Mouse (Mus musculus) kidney, adult 2 months (tissue): ENCODE results near the gene Ugt1a5. TPM values are rescaled to one million over a fixed set of nuclear protein-coding genes. Genes with fewer than 3 reads are reported as not detected.
A peak's percentile ranks its signal among the peaks of the same experiment; 100 is the strongest.

Experiments
- DNase-seq: peaks from one replicate; pipeline ENCODE4 v3.0.0; 2021
- H3K27ac ChIP-seq: fragments of 200-500 bp; 2 replicates; pipeline ENCODE4 v1.5.1; 2012; ENCODE audit warnings: low read depth, low read length, control low read depth, inconsistent platforms; ENCODE audit not compliant: insufficient read depth
- H3K27me3 ChIP-seq: fragments of 200-500 bp; replicated peaks from 2 replicates; pipeline ENCODE4 v1.6.1; 2012; ENCODE audit warnings: mild to moderate bottlenecking, moderate library complexity, low read length, inconsistent platforms; ENCODE audit not compliant: control insufficient read depth, insufficient read depth
- H3K36me3 ChIP-seq: fragments of 200-500 bp; 2 replicates; pipeline ENCODE4 v1.6.1; 2012; ENCODE audit warnings: mild to moderate bottlenecking, moderate library complexity, low read length, inconsistent platforms; ENCODE audit not compliant: control insufficient read depth, insufficient read depth
- H3K4me1 ChIP-seq: fragments of 200-500 bp; 2 replicates; pipeline ENCODE4 v1.6.1; 2011; ENCODE audit warnings: low read length; ENCODE audit not compliant: control insufficient read depth, insufficient read depth
- H3K4me3 ChIP-seq: fragments of 200-500 bp; 2 replicates; pipeline ENCODE4 v1.5.1; 2011; ENCODE audit warnings: mild to moderate bottlenecking, low read depth, low read length, control low read depth; ENCODE audit not compliant: insufficient read depth
- CTCF ChIP-seq: fragments of 200-500 bp; conservative IDR thresholded peaks from 2 replicates; pipeline ENCODE4 v1.5.1; 2011; ENCODE audit warnings: low read depth, mild to moderate bottlenecking, control low read depth, low read length, moderate library complexity, mixed read lengths; ENCODE audit not compliant: insufficient read depth, insufficient read length
- POLR2A ChIP-seq: fragments of 200-500 bp; IDR thresholded peaks from one replicate; pipeline ENCODE4 v1.6.1; 2011; ENCODE audit warnings: low read depth, low read length, control low read depth
- WGBS: fragments of 180-500 bp; shearing (Covaris S2); methylation state at CpG from one replicate; pipeline ENCODE4 v1.1.7; 2018; 5-methylcytosine and 5-hydroxymethylcytosine counted together
- polyA plus RNA-seq: library from polyadenylated mRNA; depleted of rRNA; stranded (reverse); fragments of >200 nt; gene quantifications from 2 replicates; pipeline ENCODE4 v1.2.3, GENCODE M21; 2012

Ugt1a5 gene
- polyA plus RNA-seq, 1 experiment: 0.59 TPM

DNA sequence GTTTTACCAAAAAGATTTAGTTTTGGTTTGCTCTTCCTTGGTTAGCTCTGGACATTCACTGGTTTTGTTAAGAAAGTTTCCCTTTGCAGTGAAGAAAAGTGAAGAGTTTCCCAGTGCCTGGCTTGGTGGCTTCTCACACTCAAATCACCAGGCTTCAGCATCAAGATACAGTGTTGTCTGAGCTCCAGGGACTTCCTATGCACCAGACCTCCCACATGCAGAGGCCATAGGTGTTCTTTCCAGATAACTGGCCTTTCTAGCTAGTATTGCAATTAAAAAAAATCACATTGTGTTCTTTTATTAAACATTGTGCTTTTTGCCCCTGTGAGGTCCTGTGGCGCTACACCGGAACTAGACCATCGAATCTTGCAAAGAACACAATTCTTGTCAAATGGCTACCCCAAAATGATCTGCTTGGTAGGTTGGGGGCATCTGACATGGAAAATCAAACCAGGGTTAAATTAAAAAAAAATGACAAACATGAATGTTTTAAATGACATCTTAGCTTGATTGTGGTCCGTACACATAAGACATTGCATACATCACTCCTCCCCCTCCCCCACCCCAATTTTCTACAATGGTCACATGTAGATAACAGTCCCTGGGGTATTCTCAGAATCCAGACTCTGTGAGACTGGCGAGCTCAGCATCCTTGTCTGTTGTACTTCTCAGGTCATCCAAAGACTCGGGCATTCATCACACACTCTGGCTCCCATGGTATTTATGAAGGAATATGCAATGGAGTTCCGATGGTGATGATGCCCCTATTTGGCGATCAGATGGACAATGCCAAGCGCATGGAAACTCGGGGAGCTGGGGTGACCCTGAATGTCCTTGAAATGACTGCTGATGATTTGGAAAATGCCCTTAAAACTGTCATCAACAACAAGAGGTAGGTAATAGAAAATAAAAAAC, 49.9 kb downstream of the Ugt1a5 start:
- Histone ChIP-seq H3K27ac (no peak overlapping the region), H3K4me3 (no peak overlapping the region), H3K27me3 (no peaks in the 10 kb centered on the region), H3K36me3 (no peaks in the 10 kb centered on the region), H3K4me1 (no peaks in the 10 kb centered on the region)
- TF ChIP-seq CTCF (no peak), POLR2A (no peak)
- 73% methylated on average over 10 of the region's 10 CpGs for WGBS
- peak; percentile 15 for DNase-seq

DNA sequence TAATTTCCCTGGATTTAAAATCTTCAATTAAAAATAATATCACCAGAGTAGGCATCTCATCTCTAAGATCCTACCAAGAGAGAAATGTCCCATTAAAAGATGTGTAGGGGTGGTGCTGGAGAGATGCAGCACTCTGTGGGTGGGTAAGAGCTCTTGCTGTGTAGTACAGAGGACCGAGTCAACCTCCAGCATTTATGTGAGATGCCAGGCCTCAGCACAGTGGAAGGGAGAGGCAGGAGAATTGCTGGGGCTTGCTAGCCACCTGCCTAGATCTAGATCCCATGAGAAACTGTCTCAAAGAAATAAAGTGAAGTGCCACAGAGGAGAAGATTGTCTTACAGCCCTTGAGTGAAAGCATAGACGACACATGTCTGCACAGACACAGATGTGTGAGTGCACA, 50.7 kb downstream of the Ugt1a5 start:
- Histone ChIP-seq H3K36me3 (no peaks in the 10 kb centered on the region), H3K4me1 (no peaks in the 10 kb centered on the region), H3K27me3 (no peaks in the 10 kb centered on the region), H3K27ac (no peak overlapping the region), H3K4me3 (no peak overlapping the region)
- DNase-seq: no peak
- 62% methylated on average over 2 of the region's 2 CpGs for WGBS
- TF ChIP-seq CTCF (no peak), POLR2A (no peak)

DNA sequence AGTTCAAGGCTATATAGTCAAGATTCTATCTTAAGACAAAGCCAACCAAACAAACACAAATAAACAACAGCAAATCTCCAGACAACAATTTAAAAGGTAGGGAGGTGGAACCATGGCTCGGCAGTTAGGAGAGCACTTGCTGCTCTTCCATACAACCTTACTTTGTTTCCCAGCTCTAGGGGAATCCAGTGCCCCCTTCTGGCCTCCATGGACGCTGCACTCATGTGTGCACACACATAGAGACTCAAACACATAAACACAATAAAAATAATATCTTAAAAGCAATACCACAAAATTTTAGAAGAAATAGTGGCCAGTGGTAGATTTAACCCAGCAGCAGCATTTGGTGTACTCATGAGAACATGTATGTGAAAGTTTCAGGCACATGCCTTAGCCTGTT, 51.3 kb downstream of the Ugt1a5 start:
- H3K27me3 ChIP-seq: no peaks in the 10 kb centered on the region
- no peaks in the 10 kb centered on the region for H3K4me1 ChIP-seq
- no peak for TF ChIP-seq POLR2A
- TF ChIP-seq CTCF: no peak
- no peak overlapping the region for H3K27ac ChIP-seq
- H3K36me3 ChIP-seq: no peaks in the 10 kb centered on the region
- peak; percentile 20 for DNase-seq
- H3K4me3 ChIP-seq: no peak overlapping the region
- WGBS: 55% methylated on average over 2 of the region's 2 CpGs

DNA sequence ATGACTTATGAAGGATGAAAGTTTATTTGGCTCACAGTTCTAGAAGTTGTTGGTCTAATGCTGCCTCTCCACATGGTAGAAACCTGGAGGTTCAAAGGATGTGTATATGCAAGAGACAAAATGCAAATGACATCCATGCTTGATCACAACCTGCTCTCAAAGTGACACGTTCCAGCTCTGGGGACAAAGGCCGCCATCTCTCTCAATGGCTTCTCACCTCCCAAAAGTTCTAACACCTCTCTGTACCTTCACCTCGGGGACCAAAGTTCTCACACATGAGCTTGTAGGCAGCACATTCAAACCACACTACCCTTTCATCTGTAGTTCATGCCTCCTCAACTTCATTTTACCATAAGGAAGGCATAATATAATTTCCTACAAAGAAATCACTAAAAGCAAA, 51.8 kb downstream of the Ugt1a5 start:
- no peaks in the 10 kb centered on the region for H3K27me3 ChIP-seq
- 33% methylated on average over 3 of the region's 3 CpGs for WGBS
- no peak overlapping the region for H3K27ac ChIP-seq
- H3K4me3 ChIP-seq: no peak overlapping the region
- TF ChIP-seq CTCF (no peak), POLR2A (no peak)
- no peaks in the 10 kb centered on the region for H3K36me3 ChIP-seq
- DNase-seq: no peak
- H3K4me1 ChIP-seq: no peaks in the 10 kb centered on the region

DNA sequence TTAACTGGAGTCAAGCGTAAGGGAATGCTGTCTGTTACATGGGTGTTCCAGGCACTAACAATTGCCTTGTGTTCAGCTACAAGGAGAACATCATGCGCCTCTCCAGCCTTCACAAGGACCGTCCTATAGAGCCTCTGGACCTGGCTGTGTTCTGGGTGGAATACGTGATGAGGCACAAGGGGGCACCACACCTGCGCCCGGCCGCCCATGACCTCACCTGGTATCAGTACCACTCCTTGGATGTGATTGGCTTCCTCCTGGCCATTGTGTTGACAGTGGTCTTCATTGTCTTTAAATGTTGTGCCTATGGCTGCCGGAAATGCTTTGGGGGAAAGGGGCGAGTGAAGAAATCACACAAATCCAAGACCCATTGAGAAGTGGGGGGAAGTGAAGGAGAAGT, 52.2 kb downstream of the Ugt1a5 start:
- H3K27ac ChIP-seq: no peak overlapping the region
- 74% methylated on average over 9 of the region's 9 CpGs for WGBS
- TF ChIP-seq POLR2A: no peak
- TF ChIP-seq CTCF: no peak
- H3K4me3 ChIP-seq: no peak overlapping the region
- H3K4me1 ChIP-seq: no peaks in the 10 kb centered on the region
- no peaks in the 10 kb centered on the region for H3K27me3 ChIP-seq
- DNase-seq: peak; percentile 23
- no peaks in the 10 kb centered on the region for H3K36me3 ChIP-seq

DNA sequence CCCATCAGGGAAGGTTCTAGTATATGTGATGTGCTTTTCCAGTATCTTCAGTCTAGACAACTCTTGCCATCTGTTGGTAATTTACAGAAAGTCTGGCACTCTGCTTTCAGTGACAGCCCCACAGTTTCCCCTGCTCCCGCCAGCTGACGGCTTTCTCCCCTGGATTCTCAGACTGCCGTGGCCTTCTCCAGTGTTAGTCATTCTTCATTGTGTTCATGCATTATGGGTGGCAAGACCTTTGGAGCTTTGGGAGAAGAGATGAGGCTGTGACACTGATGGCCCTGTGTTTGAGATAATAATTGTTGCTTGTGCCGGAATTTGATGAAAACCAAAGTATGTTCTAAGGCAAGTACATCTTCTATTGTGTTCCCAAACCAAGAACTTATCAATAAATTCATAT, 52.8 kb downstream of the Ugt1a5 start:
- Histone ChIP-seq H3K4me1 (no peaks in the 10 kb centered on the region), H3K4me3 (no peak overlapping the region), H3K27me3 (no peaks in the 10 kb centered on the region), H3K36me3 (no peaks in the 10 kb centered on the region), H3K27ac (no peak overlapping the region)
- TF ChIP-seq POLR2A (no peak), CTCF (no peak)
- DNase-seq: no peak
- 50% methylated on average over 4 of the region's 4 CpGs for WGBS

DNA sequence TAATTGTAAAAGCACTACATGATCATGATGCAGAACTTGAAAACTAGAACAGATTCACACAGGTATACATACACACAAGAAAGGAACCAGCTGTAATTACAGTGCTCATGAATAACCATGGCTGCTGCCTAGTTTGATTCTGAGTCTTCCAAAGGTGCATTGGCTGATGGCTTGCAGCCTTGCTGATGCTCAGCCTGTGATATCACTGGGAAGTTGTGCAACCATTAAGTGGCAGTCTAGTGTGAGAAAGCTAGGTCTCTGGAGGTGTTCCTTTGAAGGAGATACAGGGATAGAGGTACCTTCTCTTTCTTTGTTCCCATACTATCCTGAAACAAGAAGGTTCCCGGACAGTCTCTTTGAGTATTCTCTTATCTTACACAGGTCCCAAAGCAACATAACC, 53.2 kb downstream of the Ugt1a5 start:
- TF ChIP-seq CTCF (no peak), POLR2A (no peak)
- Histone ChIP-seq H3K27me3 (no peaks in the 10 kb centered on the region), H3K4me3 (no peak overlapping the region), H3K4me1 (no peaks in the 10 kb centered on the region), H3K27ac (no peak overlapping the region), H3K36me3 (no peaks in the 10 kb centered on the region)
- DNase-seq: peak; percentile 16
- 13% methylated on average over 1 of the region's 1 CpGs for WGBS

DNA sequence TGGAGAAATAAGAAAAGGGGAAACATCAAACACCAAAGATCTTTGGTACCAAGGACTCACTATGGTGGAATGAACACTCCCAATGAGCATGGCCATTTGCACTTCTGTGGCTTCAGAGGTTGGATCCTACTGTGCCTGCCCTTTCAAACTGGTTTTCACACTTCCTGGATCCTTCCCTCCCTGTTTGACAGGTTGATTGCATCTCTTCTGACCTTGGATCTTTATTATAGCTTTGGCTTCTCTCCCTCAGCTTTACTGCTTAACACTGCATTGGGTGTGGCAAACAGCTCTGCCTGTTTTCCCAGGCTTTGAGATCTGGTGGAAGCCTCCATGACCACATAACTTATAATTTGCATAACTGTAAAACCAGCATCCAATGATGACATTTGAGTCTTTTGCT, 54.5 kb downstream of the Ugt1a5 start:
- Histone ChIP-seq H3K4me3 (no peak overlapping the region), H3K27me3 (no peaks in the 10 kb centered on the region), H3K36me3 (no peaks in the 10 kb centered on the region), H3K27ac (no peak overlapping the region), H3K4me1 (no peaks in the 10 kb centered on the region)
- no peak for DNase-seq
- no peak for TF ChIP-seq POLR2A
- TF ChIP-seq CTCF: no peak
